Mouse (Mus musculus) T-helper 17 cell (primary cell): ENCODE results near the gene Bsdc1.

ENCODE experiments used
- in situ Hi-C, 2 experiments: fragments of 300-600 bp; cut with MboI, MseI; formaldehyde crosslinking; loops; 1 replicate in 1 of 2; 2 replicates in 1 of 2; pipeline ENCODE4 v1.15.1; 2025; ENCODE audit warnings: high pct_unique_total_duplicates in 2 of 2

Gene Bsdc1

GRCm38 (mm10) chr4:129479863-129480262, 18.5 kb downstream of the Bsdc1 start:
- in situ Hi-C loops, result no loop called here

- in situ Hi-C loops, result no loop called here
Observed at GRCm38 (mm10) chr4:129481090-129481489, 19.7 kb downstream of the Bsdc1 start.

- in situ Hi-C loops, result loop anchor here in 1 of 2 experiments (10.0 kb wide), 1 partner anchor 564 kb away; no protein-coding TSS in a partner anchor
Observed at GRCm38 (mm10) chr4:129490972-129491880, 29.8 kb downstream of the Bsdc1 start, which contains the start of the genes Tssk3 and Fam229a. Tssk3 (minus strand) TSS chr4:129491022. Fam229a (plus strand) TSS chr4:129491190.

- in situ Hi-C loops, result loop anchor here in 1 of 2 experiments (10.0 kb wide), 1 partner anchor 560 kb away; no protein-coding TSS in a partner anchor
Observed at GRCm38 (mm10) chr4:129494681-129495080, 33.3 kb downstream of the Bsdc1 start.

DNA sequence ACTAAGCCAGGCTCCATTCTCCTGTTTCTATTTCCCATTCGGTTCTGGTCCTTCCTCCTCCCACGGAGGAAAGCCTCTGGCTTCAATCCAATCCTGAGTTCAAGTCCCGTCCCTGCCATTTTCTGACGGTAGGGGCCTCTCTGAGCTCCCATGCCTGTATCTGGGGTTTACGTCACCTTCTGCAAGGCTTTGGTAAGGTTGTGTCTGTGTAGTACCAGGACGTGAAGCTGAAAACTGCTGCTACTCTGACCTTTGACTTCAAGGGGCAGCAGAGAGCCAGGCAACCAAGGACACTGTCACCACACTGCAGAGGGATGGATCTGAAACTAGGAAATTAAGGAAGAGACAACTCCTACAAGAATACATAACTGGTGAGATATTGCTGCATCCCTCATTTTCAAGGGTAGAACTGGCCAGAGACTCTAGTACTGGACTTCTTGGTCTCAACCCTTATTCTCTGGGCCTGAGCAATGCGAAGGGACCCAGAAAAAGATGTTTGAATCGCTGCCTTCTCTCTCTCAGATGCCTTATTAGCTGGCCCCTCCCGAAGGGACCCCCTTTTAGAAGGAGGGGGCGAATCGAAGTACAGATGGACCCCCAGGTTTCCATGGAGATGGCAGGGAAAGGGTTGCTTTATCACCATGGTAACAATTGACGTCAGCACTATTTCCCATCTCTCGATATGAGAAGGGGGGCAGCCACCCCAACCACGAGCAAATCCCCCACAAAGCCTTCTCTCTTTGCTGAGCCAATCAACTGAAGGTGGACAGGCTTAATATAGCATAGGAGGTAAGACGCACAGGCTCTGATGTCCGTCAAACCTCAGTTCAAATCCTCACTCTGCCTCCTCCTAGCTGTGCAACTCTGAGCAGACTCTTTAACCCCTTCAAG, 34.5 kb downstream of the Bsdc1 start:
- in situ Hi-C loops, result loop anchor here in 1 of 2 experiments (10.0 kb wide), 1 partner anchor 559 kb away; no protein-coding TSS in a partner anchor

GRCm38 (mm10) chr4:129496631-129497030, 35.2 kb downstream of the Bsdc1 start:
- in situ Hi-C loops, result loop anchor here in 1 of 2 experiments (10.0 kb wide), 1 partner anchor 558 kb away; no protein-coding TSS in a partner anchor

- in situ Hi-C loops, result loop anchor here in 1 of 2 experiments (10.0 kb wide), 1 partner anchor 556 kb away; no protein-coding TSS in a partner anchor
Observed at GRCm38 (mm10) chr4:129498941-129499340, 37.6 kb downstream of the Bsdc1 start.

GRCm38 (mm10) chr4:129500017-129500416, 38.6 kb downstream of the Bsdc1 start:
- in situ Hi-C loops, result no loop called here

- in situ Hi-C loops, result no loop called here
Observed at GRCm38 (mm10) chr4:129500607-129501566, 39.5 kb downstream of the Bsdc1 start.

GRCm38 (mm10) chr4:129502327-129502888, 41.0 kb downstream of the Bsdc1 start:
- in situ Hi-C loops, result no loop called here

GRCm38 (mm10) chr4:129502901-129503444, 41.6 kb downstream of the Bsdc1 start:
- in situ Hi-C loops, result no loop called here

DNA sequence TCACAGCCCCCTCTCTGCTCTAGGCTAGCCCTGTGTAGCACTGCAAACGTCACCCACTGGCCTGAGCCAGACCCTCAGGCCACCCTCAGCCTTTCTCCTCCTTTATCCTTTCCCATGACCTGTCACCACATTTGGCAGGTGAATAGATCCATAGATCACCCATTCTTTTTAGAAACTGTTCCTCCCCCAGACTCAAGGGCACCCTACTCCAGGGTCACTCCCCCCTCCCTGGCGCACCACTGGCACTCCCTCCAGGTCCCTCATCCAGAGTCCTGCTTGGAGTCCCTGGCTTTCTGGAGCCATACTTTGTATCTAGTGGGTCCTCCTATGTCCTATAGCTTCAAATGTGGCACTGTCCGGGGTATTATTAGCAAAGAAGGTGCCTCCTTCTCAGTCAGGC, 44.1 kb downstream of the Bsdc1 start:
- in situ Hi-C loops, result no loop called here

DNA sequence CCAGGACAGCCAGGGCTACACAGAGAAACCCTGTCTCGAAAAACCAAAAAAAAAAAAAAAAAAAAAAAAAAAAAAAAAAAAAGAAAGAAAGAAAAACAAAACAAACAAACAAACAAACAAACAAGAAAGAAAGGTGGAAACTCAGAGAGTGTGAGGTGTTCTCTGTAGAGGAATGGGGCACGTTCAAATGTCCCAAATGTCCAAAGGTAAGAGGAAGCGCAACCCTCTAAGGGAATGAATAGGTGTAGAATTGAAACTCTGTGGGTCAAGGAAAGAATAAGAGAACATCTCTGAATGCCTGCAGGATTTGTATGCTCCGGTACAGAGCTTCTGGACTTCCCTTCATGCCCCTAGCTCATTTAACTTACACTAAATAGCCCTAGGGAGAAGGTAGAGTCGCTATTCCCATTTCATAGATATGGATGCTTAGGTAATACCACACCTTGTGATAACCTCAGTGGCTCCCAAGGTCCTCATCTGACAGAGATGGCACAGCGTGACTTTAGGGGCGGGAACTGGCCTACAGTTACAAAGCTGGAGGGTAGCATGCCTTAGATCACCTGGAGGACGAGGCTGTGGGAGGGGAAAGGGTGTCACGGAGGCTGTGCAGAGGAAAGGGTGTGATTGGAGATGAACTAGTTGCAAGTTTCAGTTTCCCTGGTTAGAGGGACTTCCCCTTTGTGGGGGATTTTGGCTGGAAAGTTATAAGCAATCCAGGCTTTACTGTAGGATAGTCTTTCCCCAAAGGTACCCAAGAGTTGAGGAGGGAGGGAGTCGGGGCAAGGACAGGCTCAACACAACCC, 46.3 kb downstream of the Bsdc1 start:
- in situ Hi-C loops, result no loop called here

GRCm38 (mm10) chr4:129508237-129508515, 46.8 kb downstream of the Bsdc1 start:
- in situ Hi-C loops, result no loop called here

DNA sequence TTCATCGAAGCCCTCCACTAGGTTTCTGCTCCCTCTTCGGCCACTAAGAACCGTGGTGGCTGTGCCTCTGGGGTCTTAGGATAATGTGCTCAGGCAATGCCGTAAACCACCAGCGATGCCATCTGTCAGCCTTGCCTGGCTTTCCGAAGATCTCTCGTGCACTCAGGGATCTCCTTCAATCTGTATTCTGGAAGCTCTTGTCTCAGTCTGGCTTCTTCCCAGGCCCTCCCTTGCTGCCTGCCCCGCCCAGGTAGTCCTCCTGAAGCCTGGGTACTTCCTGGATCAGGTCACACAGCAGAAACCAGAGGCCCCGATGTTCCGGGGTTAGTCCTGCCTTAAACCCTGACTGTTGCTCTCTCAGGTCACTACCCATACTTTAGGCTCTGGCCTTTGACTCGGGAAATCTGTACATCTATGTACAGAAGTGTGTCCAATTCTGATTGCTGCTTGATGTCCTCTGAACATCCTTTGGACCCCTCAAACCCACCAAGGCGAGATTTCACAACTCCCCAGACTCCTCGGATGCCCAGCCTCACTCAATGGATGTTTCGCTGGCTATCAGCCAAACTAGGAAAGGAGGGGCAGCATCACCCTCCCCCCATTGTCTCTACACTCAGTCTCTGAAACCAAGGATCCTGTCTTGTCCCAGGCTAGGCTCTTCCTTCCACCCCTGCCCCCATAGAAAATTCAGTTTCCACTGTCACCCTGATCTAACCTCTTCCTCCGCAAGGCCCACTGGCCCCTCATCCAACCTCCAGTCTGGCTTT, 47.6 kb downstream of the Bsdc1 start:
- in situ Hi-C loops, result no loop called here

- in situ Hi-C loops, result no loop called here
Observed at GRCm38 (mm10) chr4:129509650-129510049, 48.3 kb downstream of the Bsdc1 start.

- in situ Hi-C loops, result no loop called here
Observed at GRCm38 (mm10) chr4:129510723-129511412, 49.5 kb downstream of the Bsdc1 start.
